Mouse (Mus musculus): ENCODE measurements at regions not wholly inside any gene's neighbourhood (a gene's known extent, or its start where the extent isn't known, plus 50 kb on each side); places are given as distances from the start of the nearest gene placed in this dataset.

DNA sequence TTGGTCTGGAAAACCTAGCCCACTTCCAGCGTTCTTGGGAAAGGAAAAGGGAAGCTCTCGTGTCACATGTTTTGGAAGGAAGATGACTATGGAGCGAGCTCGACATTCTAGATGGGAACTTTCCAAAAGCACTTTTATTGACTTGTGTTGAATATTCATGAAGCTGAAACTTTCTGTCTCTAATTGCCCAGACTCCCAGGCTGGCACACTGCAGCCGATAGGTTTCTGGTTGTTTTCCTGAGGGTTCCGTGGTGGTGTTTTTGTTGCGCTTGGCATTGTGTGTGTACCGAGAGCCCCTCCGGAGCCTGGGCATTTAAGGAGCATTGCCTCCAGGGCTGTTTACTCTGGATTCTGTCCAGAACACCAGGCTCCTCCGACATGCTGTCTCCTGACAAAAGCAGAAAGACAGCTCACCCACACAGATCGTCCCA, 168.6 kb upstream of the Ankrd55 start:
- no peaks in the 10 kb centered on the region for H3K4me1 ChIP-seq (ENCODE audit: insufficient read depth, low read depth, low read length)
- no peak overlapping the region for H3K4me3 ChIP-seq (ENCODE audit: low read depth, low read length)
- peaks cover 29% of the 10 kb centered on the region for H3K27me3 ChIP-seq (ENCODE audit: insufficient read depth, low read length)
- H3K9me3 ChIP-seq (replicated peaks), result no peaks in the 10 kb centered on the region
- no peak for DNase-seq (ENCODE audit: low spot score)
- H3K36me3 ChIP-seq (replicated peaks), result no peaks in the 10 kb centered on the region
- ATAC-seq (ENCODE audit: extremely low read depth, insufficient number of reproducible peaks, low FRiP score, poor library complexity, severe bottlenecking), result no peak
- no peak for TF ChIP-seq TAL1 (conservative IDR thresholded peaks at IDR 0.05; ENCODE audit: low read depth, low read length)
- no peak for TF ChIP-seq GATA2 (IDR thresholded peaks at IDR 0.05; ENCODE audit: borderline replicate concordance, low read depth, low read length)
- no peak for TF ChIP-seq CTCF (IDR thresholded peaks at IDR 0.05; ENCODE audit: low read depth, low read length)
- no peak for TF ChIP-seq POLR2AphosphoS5 (IDR thresholded peaks at IDR 0.05; ENCODE audit: insufficient replicate concordance, low read depth, low read length)
- no peak for TF ChIP-seq GATA1 (IDR thresholded peaks at IDR 0.05; ENCODE audit: borderline replicate concordance, low read length)

DNA sequence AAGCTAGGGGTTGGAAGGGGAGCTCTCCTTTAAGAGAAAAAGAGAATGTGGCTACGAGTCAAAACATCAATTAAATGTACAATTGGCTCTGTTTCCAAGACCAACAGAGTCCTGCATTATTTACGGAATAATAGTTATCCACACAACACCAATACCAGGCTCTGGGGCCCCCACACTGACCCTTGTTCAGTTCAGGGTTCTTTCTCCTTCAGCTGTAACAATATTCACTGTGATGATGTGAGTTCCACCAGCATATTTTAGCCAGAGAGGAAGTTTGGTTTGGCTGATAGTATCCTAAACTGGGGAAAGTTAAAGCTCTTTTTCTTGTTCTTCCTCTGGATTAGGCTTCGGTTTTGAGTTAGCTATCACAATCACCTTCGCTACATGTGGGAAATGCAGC, 167.9 kb upstream of the Ankrd55 start:
- no peak for ATAC-seq (ENCODE audit: extremely low read depth, insufficient number of reproducible peaks, low FRiP score, poor library complexity, severe bottlenecking)

GRCm38 (mm10) chr13:112121110-112121509, 167.1 kb upstream of the Ankrd55 start:
- Histone ChIP-seq H3K27me3 (ENCODE audit: insufficient read depth, low read length) (peaks cover 18% of the 10 kb centered on the region; the same call in 1 of the 2 replicates), H3K36me3 (replicated peaks) (no peaks in the 10 kb centered on the region), H3K9me3 (replicated peaks) (no peaks in the 10 kb centered on the region), H3K4me3 (ENCODE audit: low read depth, low read length) (no peak overlapping the region), H3K4me1 (ENCODE audit: insufficient read depth, low read depth, low read length) (no peaks in the 10 kb centered on the region)
- TF ChIP-seq GATA1 (IDR thresholded peaks at IDR 0.05; ENCODE audit: borderline replicate concordance, low read length) (no peak), GATA2 (IDR thresholded peaks at IDR 0.05; ENCODE audit: borderline replicate concordance, low read depth, low read length) (no peak), CTCF (IDR thresholded peaks at IDR 0.05; ENCODE audit: low read depth, low read length) (no peak), POLR2AphosphoS5 (IDR thresholded peaks at IDR 0.05; ENCODE audit: insufficient replicate concordance, low read depth, low read length) (no peak), TAL1 (conservative IDR thresholded peaks at IDR 0.05; ENCODE audit: low read depth, low read length) (no peak)
- DNase-seq (ENCODE audit: low spot score) (no peak), ATAC-seq (ENCODE audit: extremely low read depth, insufficient number of reproducible peaks, low FRiP score, poor library complexity, severe bottlenecking) (no peak)

More for the DNA sequence above, 167.9 kb upstream of the Ankrd55 start:
- DNase-seq (ENCODE audit: low spot score), result no peak
- no peaks in the 10 kb centered on the region for H3K4me1 ChIP-seq (ENCODE audit: insufficient read depth, low read depth, low read length)
- H3K4me3 ChIP-seq (ENCODE audit: low read depth, low read length), result no peak overlapping the region
- no peaks in the 10 kb centered on the region for H3K9me3 ChIP-seq (replicated peaks)
- H3K27me3 ChIP-seq (ENCODE audit: insufficient read depth, low read length), result peaks cover 24% of the 10 kb centered on the region
- no peak for TF ChIP-seq POLR2AphosphoS5 (IDR thresholded peaks at IDR 0.05; ENCODE audit: insufficient replicate concordance, low read depth, low read length)
- H3K36me3 ChIP-seq (replicated peaks), result no peaks in the 10 kb centered on the region

DNA sequence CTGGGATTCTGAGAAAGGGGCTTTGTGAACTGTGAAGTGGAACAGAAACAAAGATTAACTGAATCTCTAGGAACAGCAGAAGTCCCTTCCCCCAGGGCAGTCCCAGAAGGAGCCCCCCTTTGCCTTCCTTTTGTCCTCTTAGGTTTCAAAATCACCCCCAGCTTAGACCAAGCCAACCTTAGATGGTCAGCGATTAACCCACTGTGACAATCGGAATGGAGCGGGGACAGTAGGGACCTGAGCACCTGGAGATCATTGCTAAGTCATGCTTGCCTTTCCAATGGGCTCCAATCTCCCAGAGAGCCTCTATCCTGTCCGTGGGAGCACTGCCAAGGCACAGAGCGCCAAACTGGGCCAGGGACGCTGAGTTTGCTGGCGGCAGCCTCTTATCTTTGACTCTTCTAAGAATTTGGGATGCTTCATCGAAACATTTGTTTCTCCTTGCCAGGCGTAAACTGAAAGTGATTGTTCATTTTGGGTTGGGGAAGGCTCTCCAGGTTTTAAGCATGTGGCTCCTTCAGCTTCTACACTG, 165.3 kb upstream of the Ankrd55 start:
- no peak for DNase-seq (ENCODE audit: low spot score)
- ATAC-seq (ENCODE audit: extremely low read depth, insufficient number of reproducible peaks, low FRiP score, poor library complexity, severe bottlenecking), result no peak
- no peak overlapping the region for H3K4me3 ChIP-seq (ENCODE audit: low read depth, low read length)
- TF ChIP-seq POLR2AphosphoS5 (IDR thresholded peaks at IDR 0.05; ENCODE audit: insufficient replicate concordance, low read depth, low read length) (no peak), TAL1 (conservative IDR thresholded peaks at IDR 0.05; ENCODE audit: low read depth, low read length) (no peak), CTCF (IDR thresholded peaks at IDR 0.05; ENCODE audit: low read depth, low read length) (no peak), GATA1 (IDR thresholded peaks at IDR 0.05; ENCODE audit: borderline replicate concordance, low read length) (no peak), GATA2 (IDR thresholded peaks at IDR 0.05; ENCODE audit: borderline replicate concordance, low read depth, low read length) (no peak)
- no peaks in the 10 kb centered on the region for H3K4me1 ChIP-seq (ENCODE audit: insufficient read depth, low read depth, low read length)
- H3K9me3 ChIP-seq (replicated peaks), result no peaks in the 10 kb centered on the region
- no peaks in the 10 kb centered on the region for H3K36me3 ChIP-seq (replicated peaks)
- H3K27me3 ChIP-seq (ENCODE audit: insufficient read depth, low read length), result peaks cover 20% of the 10 kb centered on the region

DNA sequence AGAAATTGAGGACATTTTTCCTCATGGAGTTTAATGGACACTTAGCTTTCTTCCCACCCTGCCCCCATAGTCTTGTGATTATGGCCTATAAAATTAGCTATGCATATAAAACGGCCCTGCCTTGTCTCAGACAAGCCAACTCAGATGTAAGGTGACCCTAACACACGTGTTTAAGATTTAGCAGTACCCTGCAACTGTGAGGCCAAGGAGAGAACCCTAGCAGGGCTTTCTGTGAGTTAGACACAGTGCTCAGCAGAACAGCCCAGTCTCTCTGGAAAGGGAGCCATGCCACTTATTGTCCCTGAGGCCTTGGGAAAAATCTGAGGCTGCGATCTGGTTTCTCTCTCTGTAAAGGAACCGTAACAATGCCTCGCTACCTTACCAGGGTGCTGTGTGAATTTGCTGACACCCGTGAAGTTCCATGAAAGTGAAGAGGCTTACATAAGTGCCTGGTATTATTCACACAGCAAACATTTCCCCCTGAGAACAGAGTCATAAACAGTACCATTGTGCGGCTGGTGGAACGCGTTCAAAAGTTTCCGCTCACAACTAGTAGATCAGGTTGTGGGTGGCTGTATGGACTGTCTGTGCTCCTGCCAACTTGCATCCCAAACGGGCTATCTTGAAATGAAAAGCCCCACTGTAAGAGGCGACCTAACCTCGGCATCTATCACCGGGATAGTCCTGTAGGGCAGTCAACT, 162.3 kb upstream of the Ankrd55 start:
- Histone ChIP-seq H3K27me3 (ENCODE audit: insufficient read depth, low read length) (peaks cover 15% of the 10 kb centered on the region), H3K4me3 (ENCODE audit: low read depth, low read length) (no peak overlapping the region), H3K4me1 (ENCODE audit: insufficient read depth, low read depth, low read length) (no peaks in the 10 kb centered on the region), H3K9me3 (replicated peaks) (no peaks in the 10 kb centered on the region), H3K36me3 (replicated peaks) (no peaks in the 10 kb centered on the region)
- no peak for TF ChIP-seq GATA2 (IDR thresholded peaks at IDR 0.05; ENCODE audit: borderline replicate concordance, low read depth, low read length)
- no peak for TF ChIP-seq POLR2AphosphoS5 (IDR thresholded peaks at IDR 0.05; ENCODE audit: insufficient replicate concordance, low read depth, low read length)
- no peak for TF ChIP-seq TAL1 (conservative IDR thresholded peaks at IDR 0.05; ENCODE audit: low read depth, low read length)
- TF ChIP-seq CTCF (IDR thresholded peaks at IDR 0.05; ENCODE audit: low read depth, low read length), result no peak
- TF ChIP-seq GATA1 (IDR thresholded peaks at IDR 0.05; ENCODE audit: borderline replicate concordance, low read length), result no peak
- ATAC-seq (ENCODE audit: extremely low read depth, insufficient number of reproducible peaks, low FRiP score, poor library complexity, severe bottlenecking) (no peak), DNase-seq (ENCODE audit: low spot score) (no peak)

DNA sequence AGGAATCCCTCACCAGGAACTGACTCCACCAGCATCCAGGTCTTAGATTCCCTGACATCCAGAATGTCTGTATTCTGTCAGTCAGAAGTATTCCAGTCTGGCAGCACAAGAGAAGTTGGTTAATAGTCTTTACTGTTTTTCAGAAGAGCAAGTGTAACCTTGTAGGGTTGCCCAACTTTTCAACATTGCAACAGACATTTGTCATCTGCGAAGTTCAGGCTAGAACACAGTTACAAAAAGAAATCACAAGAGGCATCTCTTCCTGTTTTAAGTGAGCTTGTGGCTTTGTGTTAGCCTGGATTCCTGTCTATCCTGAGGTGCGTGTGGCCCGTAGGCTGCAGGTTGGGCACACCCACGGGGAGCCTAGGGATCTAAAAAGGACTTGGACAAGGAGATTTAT, 158.0 kb upstream of the Ankrd55 start:
- Histone ChIP-seq H3K27me3 (ENCODE audit: insufficient read depth, low read length) (peaks cover 4% of the 10 kb centered on the region; the same call in 1 of the 2 replicates), H3K4me3 (ENCODE audit: low read depth, low read length) (no peak overlapping the region), H3K36me3 (replicated peaks) (no peaks in the 10 kb centered on the region), H3K9me3 (replicated peaks) (no peaks in the 10 kb centered on the region), H3K4me1 (ENCODE audit: insufficient read depth, low read depth, low read length) (no peaks in the 10 kb centered on the region)
- DNase-seq (ENCODE audit: low spot score) (no peak), ATAC-seq (ENCODE audit: extremely low read depth, insufficient number of reproducible peaks, low FRiP score, poor library complexity, severe bottlenecking) (no peak)
- TF ChIP-seq GATA1 (IDR thresholded peaks at IDR 0.05; ENCODE audit: borderline replicate concordance, low read length) (no peak), TAL1 (conservative IDR thresholded peaks at IDR 0.05; ENCODE audit: low read depth, low read length) (no peak), GATA2 (IDR thresholded peaks at IDR 0.05; ENCODE audit: borderline replicate concordance, low read depth, low read length) (no peak)

All from G1E (cell line).